Mouse (Mus musculus): ENCODE measurements at regions not wholly inside any gene's neighbourhood (a gene's known extent, or its start where the extent isn't known, plus 50 kb on each side); places are given as distances from the start of the nearest gene placed in this dataset.

GRCm38 (mm10) chr4:66604849-66605248 is 200.4 kb upstream of the Astn2 start:
- no peak for TF ChIP-seq EP300 (IDR thresholded peaks at IDR 0.05; ENCODE audit: low read depth in 1 of 2, low read length in 2 of 2)
- no peak for TF ChIP-seq RCOR1 (IDR thresholded peaks at IDR 0.05; ENCODE audit: low read depth, low read length)
- TF ChIP-seq USF2 (IDR thresholded peaks at IDR 0.05; ENCODE audit: borderline replicate concordance in 1 of 2, insufficient read depth in 1 of 2, low read depth in 1 of 2, low read length in 2 of 2) = no peak
- no peak for TF ChIP-seq ZC3H11A (IDR thresholded peaks at IDR 0.05; ENCODE audit: low read depth, low read length)
- no peak for TF ChIP-seq ZKSCAN1 (IDR thresholded peaks at IDR 0.05; ENCODE audit: low read depth, low read length)
- TF ChIP-seq CHD2 (IDR thresholded peaks at IDR 0.05; ENCODE audit: low read length) = no peak
- TF ChIP-seq MXI1 (IDR thresholded peaks at IDR 0.05; ENCODE audit: low read depth, low read length) = no peak
- no peak for TF ChIP-seq SMC3 (IDR thresholded peaks at IDR 0.05; ENCODE audit: low read depth, low read length)
- TF ChIP-seq E2F4 (IDR thresholded peaks at IDR 0.05; ENCODE audit: borderline replicate concordance, low read depth, low read length) = no peak
- no peak for TF ChIP-seq CTCF (IDR thresholded peaks at IDR 0.05 in 2 of 3, conservative IDR thresholded peaks at IDR 0.05 in 1 of 3; ENCODE audit: control insufficient read depth in 1 of 3, insufficient read depth in 1 of 3, low read depth in 2 of 3, low read length in 3 of 3, poor library complexity in 1 of 3, severe bottlenecking in 1 of 3)
- TF ChIP-seq KAT2A (conservative IDR thresholded peaks at IDR 0.05; ENCODE audit: low read depth, low read length) = no peak
- TF ChIP-seq MEF2A (IDR thresholded peaks at IDR 0.05; ENCODE audit: extremely low read depth, insufficient replicate concordance, low read depth, low read length, poor library complexity, severe bottlenecking) = no peak
- TF ChIP-seq USF1 (IDR thresholded peaks at IDR 0.05; ENCODE audit: low read depth, low read length) = no peak
- TF ChIP-seq MAFK (IDR thresholded peaks at IDR 0.05; ENCODE audit: borderline replicate concordance, low read depth, low read length) = no peak
- TF ChIP-seq POLR2AphosphoS5 (IDR thresholded peaks at IDR 0.05; ENCODE audit: borderline replicate concordance, low read depth, low read length) = no peak
- no peak for TF ChIP-seq ETS1 (IDR thresholded peaks at IDR 0.05; ENCODE audit: low read depth, low read length)
- no peak for TF ChIP-seq MAZ (IDR thresholded peaks at IDR 0.05; ENCODE audit: low read depth, low read length)
- no peak for TF ChIP-seq UBTF (IDR thresholded peaks at IDR 0.05; ENCODE audit: borderline replicate concordance, insufficient read depth, low read depth, low read length)
- no peak for TF ChIP-seq ZMIZ1 (IDR thresholded peaks at IDR 0.05; ENCODE audit: low read depth, low read length)
- no peak for DNase-seq (ENCODE audit: low read depth, low spot score)
- no peak overlapping the region for H3K9ac ChIP-seq (ENCODE audit: control insufficient read depth, low read depth, low read length, poor library complexity, severe bottlenecking)
- no peaks in the 10 kb centered on the region for H3K79me2 ChIP-seq (ENCODE audit: control insufficient read depth, insufficient read depth, low read length, poor library complexity)
- H3K4me1 ChIP-seq (ENCODE audit: control insufficient read depth in 1 of 2, insufficient read depth in 2 of 2, low read length in 2 of 2) = no peaks in the 10 kb centered on the region
- no peak overlapping the region for H3K4me3 ChIP-seq (ENCODE audit: control insufficient read depth in 1 of 2, insufficient read depth in 1 of 2, low read depth in 2 of 2, low read length in 2 of 2)
- no peaks in the 10 kb centered on the region for H3K36me3 ChIP-seq (ENCODE audit: control insufficient read depth in 1 of 2, insufficient read depth in 2 of 2, low read length in 2 of 2)
- no peak overlapping the region for H3K27ac ChIP-seq (ENCODE audit: control insufficient read depth, low read depth, low read length)
- no peaks in the 10 kb centered on the region for H3K27me3 ChIP-seq (ENCODE audit: control insufficient read depth in 1 of 2, insufficient read depth in 2 of 2, low read length in 2 of 2)
- no peaks in the 10 kb centered on the region for H3K9me3 ChIP-seq (replicated peaks; ENCODE audit: insufficient read depth, low read length)

GRCm38 (mm10) chr4:66598737-66599136 is 194.3 kb upstream of the Astn2 start:
- Histone ChIP-seq H3K4me3 (ENCODE audit: control insufficient read depth in 1 of 2, insufficient read depth in 1 of 2, low read depth in 2 of 2, low read length in 2 of 2) (no peak overlapping the region), H3K27me3 (ENCODE audit: control insufficient read depth in 1 of 2, insufficient read depth in 2 of 2, low read length in 2 of 2) (no peaks in the 10 kb centered on the region), H3K79me2 (ENCODE audit: control insufficient read depth, insufficient read depth, low read length, poor library complexity) (no peaks in the 10 kb centered on the region), H3K27ac (ENCODE audit: control insufficient read depth, low read depth, low read length) (no peak overlapping the region), H3K9ac (ENCODE audit: control insufficient read depth, low read depth, low read length, poor library complexity, severe bottlenecking) (no peak overlapping the region), H3K4me1 (ENCODE audit: control insufficient read depth in 1 of 2, insufficient read depth in 2 of 2, low read length in 2 of 2) (no peaks in the 10 kb centered on the region), H3K36me3 (ENCODE audit: control insufficient read depth in 1 of 2, insufficient read depth in 2 of 2, low read length in 2 of 2) (no peaks in the 10 kb centered on the region), H3K9me3 (replicated peaks; ENCODE audit: insufficient read depth, low read length) (no peaks in the 10 kb centered on the region)
- no peak for DNase-seq (ENCODE audit: low read depth, low spot score)
- TF ChIP-seq MYC (IDR thresholded peaks at IDR 0.05; ENCODE audit: low read depth, low read length) (no peak), TBP (IDR thresholded peaks at IDR 0.05; ENCODE audit: low read depth, low read length) (no peak), GABPA (IDR thresholded peaks at IDR 0.05; ENCODE audit: low read depth, low read length) (no peak), MXI1 (IDR thresholded peaks at IDR 0.05; ENCODE audit: low read depth, low read length) (no peak), TCF12 (IDR thresholded peaks at IDR 0.05; ENCODE audit: low read depth, low read length) (no peak), ZKSCAN1 (IDR thresholded peaks at IDR 0.05; ENCODE audit: low read depth, low read length) (no peak), HCFC1 (IDR thresholded peaks at IDR 0.05; ENCODE audit: low read depth, low read length) (no peak), GATA1 (IDR thresholded peaks at IDR 0.05; ENCODE audit: low read depth, low read length) (no peak), ELF1 (IDR thresholded peaks at IDR 0.05; ENCODE audit: low read depth, low read length) (no peak), RAD21 (IDR thresholded peaks at IDR 0.05; ENCODE audit: low read depth, low read length) (no peak), TAL1 (IDR thresholded peaks at IDR 0.05; ENCODE audit: low read length) (no peak), USF2 (IDR thresholded peaks at IDR 0.05; ENCODE audit: borderline replicate concordance in 1 of 2, insufficient read depth in 1 of 2, low read depth in 1 of 2, low read length in 2 of 2) (no peak), NELFE (IDR thresholded peaks at IDR 0.05; ENCODE audit: low read depth, low read length) (no peak), POLR2AphosphoS2 (IDR thresholded peaks at IDR 0.05; ENCODE audit: low read length) (no peak), MAFK (IDR thresholded peaks at IDR 0.05; ENCODE audit: borderline replicate concordance, low read depth, low read length) (no peak)
